Mouse (Mus musculus): ENCODE data around the gene Mlh3. TPM values are rescaled to one million over a fixed set of nuclear protein-coding genes. Genes with fewer than 3 reads are reported as not detected.

Gene Mlh3
- total RNA-seq, 4 experiments from 2014 or later: 12.1 to 23.4 (median 18.7) TPM

- DNase-seq: no peak
Measured at GRCm38 (mm10) chr12:85186361-85186760, 84.0 kb downstream of the Mlh3 start.

- DNase-seq: no peak
Measured at GRCm38 (mm10) chr12:85185810-85186209, 84.6 kb downstream of the Mlh3 start.

Small RNAs within 50 kb of the gene (microRNA-seq; reads per million reads assigned to microRNA genes)
- gene Mir6938: 0 to 0.67 reads per million in 2 experiments

Other genes starting within 250 kb of the Mlh3 start
- gene Prox2, start 159.8 kb downstream of the Mlh3 start, total RNA-seq (2022): 1 to 10 TPM; 3.0 to 7.9 (median 6.0) TPM
- gene Dlst, start 159.8 kb downstream of the Mlh3 start, total RNA-seq (2022): 100 to 1,000 TPM; 226 to 318 (median 254) TPM
- 1 to 10 TPM; 1.0 to 2.3 (median 1.8) TPM for gene Rps6kl1, start 119.3 kb downstream of the Mlh3 start, total RNA-seq (2022)
- gene Pgf, start 92.8 kb downstream of the Mlh3 start, total RNA-seq (2022): 1 to 10 TPM; 2.4 to 5.9 (median 4.5) TPM
- 100 to 1,000 TPM in 3 of 4 experiments, 10 to 100 TPM in 1; 91.5 to 111 (median 106) TPM for gene Eif2b2, start 51.1 kb downstream of the Mlh3 start, total RNA-seq (2022)
- gene Acyp1, start 17.8 kb upstream of the Mlh3 start, total RNA-seq (2022): 10 to 100 TPM; 29.3 to 36.6 (median 32.8) TPM
- gene Zc2hc1c, start 18.0 kb upstream of the Mlh3 start, total RNA-seq (2022): 1 to 10 TPM; 2.5 to 4.3 (median 3.4) TPM
- gene Nek9, start 68.8 kb upstream of the Mlh3 start, total RNA-seq (2022): 100 to 1,000 TPM in 3 of 4 experiments, 10 to 100 TPM in 1; 96.5 to 138 (median 126) TPM
- 100 to 1,000 TPM; 326 to 334 (median 331) TPM for gene Tmed10, start 104.2 kb upstream of the Mlh3 start, total RNA-seq (2022)
- gene Fos, start 203.3 kb upstream of the Mlh3 start, total RNA-seq (2022): 10 to 100 TPM; 13.3 to 32.9 (median 13.7) TPM

Measured in adrenal gland, adult 8-10 months (tissue).